Mouse (Mus musculus): ENCODE data around the gene Nfkbib. TPM values are rescaled to one million over a fixed set of nuclear protein-coding genes. Genes with fewer than 3 reads are reported as not detected.

Gene Nfkbib
- polyA plus RNA-seq, 1 experiment from 2014 or later = 31.2 TPM

- DNase-seq (ENCODE audit: low spot score) (peak; percentile 95), ATAC-seq (ENCODE audit: low FRiP score, low TSS enrichment) (peak; percentile 71)
- Histone ChIP-seq H3K4me3 (ENCODE audit: low read depth, low read length) (peak overlapping the region; percentile 79), H3K9ac (ENCODE audit: low read length) (peak overlapping the region; percentile 97), H3K27ac (replicated peaks) (peak overlapping the region; percentile 100), H3K36me3 (ENCODE audit: control insufficient read depth, insufficient read depth, low read length) (peaks cover 10% of the 10 kb centered on the region), H3K9me3 (ENCODE audit: control insufficient read depth, low read length) (no peaks in the 10 kb centered on the region), H3K4me1 (replicated peaks; ENCODE audit: control insufficient read depth, insufficient read depth) (peaks cover 14% of the 10 kb centered on the region), H3K4me2 (replicated peaks; ENCODE audit: low read depth) (peak overlapping the region; percentile 86), H3K27me3 (ENCODE audit: control insufficient read depth, insufficient read depth, low read length) (no peaks in the 10 kb centered on the region)
- under 1% methylated on average over 32 of the region's 32 CpGs for WGBS
- TF ChIP-seq EP300 (optimal IDR thresholded peaks at IDR 0.05) (no peak), CTCF (IDR thresholded peaks at IDR 0.05; ENCODE audit: low read depth) (no peak)
Measured at GRCm38 (mm10) chr7:28808957-28809393, 41.7 kb upstream of the Nfkbib start.

GRCm38 (mm10) chr7:28808221-28808941, 41.1 kb upstream of the Nfkbib start, which contains the start of gene Hnrnpl:
TSS of gene Hnrnpl (plus strand) at chr7:28808541.
- Histone ChIP-seq H3K9me3 (ENCODE audit: control insufficient read depth, low read length) (no peaks in the 10 kb centered on the region), H3K4me2 (replicated peaks; ENCODE audit: low read depth) (peak within 1 kb of the TSS; percentile 86), H3K27ac (replicated peaks) (peak within 1 kb of the TSS; percentile 100), H3K27me3 (ENCODE audit: control insufficient read depth, insufficient read depth, low read length) (no peaks in the 10 kb centered on the region), H3K9ac (ENCODE audit: low read length) (peak within 1 kb of the TSS; percentile 97), H3K36me3 (ENCODE audit: control insufficient read depth, insufficient read depth, low read length) (peaks cover 4% of the 10 kb centered on the region), H3K4me1 (replicated peaks; ENCODE audit: control insufficient read depth, insufficient read depth) (peaks cover 16% of the 10 kb centered on the region), H3K4me3 (ENCODE audit: low read depth, low read length) (peak within 1 kb of the TSS; percentile 79)
- no peak for DNase-seq (ENCODE audit: low spot score)
- WGBS = 1% methylated on average over 35 of the region's 35 CpGs
- ATAC-seq (ENCODE audit: low FRiP score, low TSS enrichment) = peak; percentile 1; the same call in 1 of the 2 replicates
- TF ChIP-seq EP300 (optimal IDR thresholded peaks at IDR 0.05) = no peak
- no peak for TF ChIP-seq CTCF (IDR thresholded peaks at IDR 0.05; ENCODE audit: low read depth)

GRCm38 (mm10) chr7:28807641-28808220, 40.4 kb upstream of the Nfkbib start:
- Histone ChIP-seq H3K36me3 (ENCODE audit: control insufficient read depth, insufficient read depth, low read length) (no peaks in the 10 kb centered on the region), H3K4me1 (replicated peaks; ENCODE audit: control insufficient read depth, insufficient read depth) (peaks cover 17% of the 10 kb centered on the region), H3K9ac (ENCODE audit: low read length) (peak overlapping the region; percentile 97), H3K4me3 (ENCODE audit: low read depth, low read length) (peak overlapping the region; percentile 79), H3K4me2 (replicated peaks; ENCODE audit: low read depth) (peak overlapping the region; percentile 86), H3K9me3 (ENCODE audit: control insufficient read depth, low read length) (no peaks in the 10 kb centered on the region), H3K27me3 (ENCODE audit: control insufficient read depth, insufficient read depth, low read length) (no peaks in the 10 kb centered on the region), H3K27ac (replicated peaks) (peak overlapping the region; percentile 100)
- 23% methylated on average over 7 of the region's 8 CpGs for WGBS
- TF ChIP-seq CTCF (IDR thresholded peaks at IDR 0.05; ENCODE audit: low read depth) = 0 out of 2 replicates have a peak, but pooled peaks have one; percentile 15
- no peak for TF ChIP-seq EP300 (optimal IDR thresholded peaks at IDR 0.05)
- DNase-seq (ENCODE audit: low spot score) (no peak), ATAC-seq (ENCODE audit: low FRiP score, low TSS enrichment) (no peak)

GRCm38 (mm10) chr7:28806869-28807268, 39.6 kb upstream of the Nfkbib start:
- Histone ChIP-seq H3K4me2 (replicated peaks; ENCODE audit: low read depth) (no peak overlapping the region), H3K9me3 (ENCODE audit: control insufficient read depth, low read length) (no peaks in the 10 kb centered on the region), H3K36me3 (ENCODE audit: control insufficient read depth, insufficient read depth, low read length) (no peaks in the 10 kb centered on the region), H3K4me3 (ENCODE audit: low read depth, low read length) (no peak overlapping the region), H3K27me3 (ENCODE audit: control insufficient read depth, insufficient read depth, low read length) (no peaks in the 10 kb centered on the region), H3K4me1 (replicated peaks; ENCODE audit: control insufficient read depth, insufficient read depth) (peaks cover 18% of the 10 kb centered on the region), H3K9ac (ENCODE audit: low read length) (no peak overlapping the region), H3K27ac (replicated peaks) (peak overlapping the region; percentile 30; the same call in 1 of the 2 replicates)
- WGBS = 80% methylated on average over 4 of the region's 4 CpGs
- DNase-seq (ENCODE audit: low spot score) = peak; percentile 58
- no peak for TF ChIP-seq EP300 (optimal IDR thresholded peaks at IDR 0.05)
- TF ChIP-seq CTCF (IDR thresholded peaks at IDR 0.05; ENCODE audit: low read depth) = peak; percentile 49
- ATAC-seq (ENCODE audit: low FRiP score, low TSS enrichment) = no peak

- Histone ChIP-seq H3K4me3 (ENCODE audit: low read depth, low read length) (no peak overlapping the region), H3K4me1 (replicated peaks; ENCODE audit: control insufficient read depth, insufficient read depth) (peaks cover 18% of the 10 kb centered on the region), H3K27ac (replicated peaks) (peak overlapping the region; percentile 98), H3K36me3 (ENCODE audit: control insufficient read depth, insufficient read depth, low read length) (no peaks in the 10 kb centered on the region), H3K9ac (ENCODE audit: low read length) (no peak overlapping the region), H3K9me3 (ENCODE audit: control insufficient read depth, low read length) (no peaks in the 10 kb centered on the region), H3K4me2 (replicated peaks; ENCODE audit: low read depth) (no peak overlapping the region), H3K27me3 (ENCODE audit: control insufficient read depth, insufficient read depth, low read length) (no peaks in the 10 kb centered on the region)
- no peak for DNase-seq (ENCODE audit: low spot score)
- no peak for ATAC-seq (ENCODE audit: low FRiP score, low TSS enrichment)
- TF ChIP-seq EP300 (optimal IDR thresholded peaks at IDR 0.05) = no peak
- no peak for TF ChIP-seq CTCF (IDR thresholded peaks at IDR 0.05; ENCODE audit: low read depth)
- WGBS = 31% methylated on average over 4 of the region's 4 CpGs
Measured at GRCm38 (mm10) chr7:28803756-28804155, 36.4 kb upstream of the Nfkbib start.

All from stomach, postnatal 0 days (tissue).